Mouse (Mus musculus) intestine, embryonic 15.5 days (tissue): Measurements from ENCODE around the gene Atp2a2. TPM values are rescaled to one million over a fixed set of nuclear protein-coding genes. Genes with fewer than 3 reads are reported as not detected.

Source experiments
- ATAC-seq: fragments of 200-750 bp; cut with Nextera tagmentation; 2 replicates; pipeline ENCODE4 v1.8.0; 2017; ENCODE audit warnings: moderate TSS enrichment, moderate library complexity
- H3K27ac ChIP-seq: fragments of 300-500 bp; sonication (generic); 2 replicates; pipeline ENCODE4 v1.5.1; 2015; ENCODE audit warnings: mild to moderate bottlenecking, inconsistent platforms
- H3K27me3 ChIP-seq: fragments of 300-500 bp; sonication (generic); replicated peaks from 2 replicates; pipeline ENCODE4 v1.6.1; 2015; ENCODE audit warnings: inconsistent platforms
- H3K36me3 ChIP-seq: fragments of 300-500 bp; sonication (generic); 2 replicates; pipeline ENCODE4 v1.6.1; 2015; ENCODE audit warnings: inconsistent platforms
- H3K4me1 ChIP-seq: fragments of 300-500 bp; sonication (generic); replicated peaks from 2 replicates; pipeline ENCODE4 v1.6.1; 2015; ENCODE audit warnings: inconsistent platforms
- H3K4me2 ChIP-seq: fragments of 300-500 bp; sonication (generic); replicated peaks from 2 replicates; pipeline ENCODE4 v1.6.1; 2015; ENCODE audit warnings: mild to moderate bottlenecking, inconsistent platforms
- H3K4me3 ChIP-seq: fragments of 300-500 bp; sonication (generic); replicated peaks from 2 replicates; pipeline ENCODE4 v1.5.1; 2015; ENCODE audit warnings: inconsistent platforms
- H3K9ac ChIP-seq: fragments of 300-500 bp; sonication (generic); 2 replicates; pipeline ENCODE4 v1.6.1; 2015; ENCODE audit warnings: inconsistent platforms
- H3K9me3 ChIP-seq: fragments of 300-500 bp; sonication (generic); 2 replicates; pipeline ENCODE4 v1.6.1; 2016; ENCODE audit warnings: inconsistent platforms
- WGBS: fragments of 180-500 bp; shearing (Covaris S2); methylation state at CpG from one replicate; pipeline ENCODE4 v1.1.7; 2015; 5-methylcytosine and 5-hydroxymethylcytosine counted together
- polyA plus RNA-seq: library from polyadenylated mRNA; unstranded; fragments of >200 nt; fragmentation: Nextera tagmentation; extraction: Ambion mirVana; gene quantifications from 2 replicates; pipeline ENCODE4 v1.2.1, GENCODE M21; 2015

The Atp2a2 gene
- polyA plus RNA-seq, 1 experiment from 2014 or later: 33.8 TPM

DNA sequence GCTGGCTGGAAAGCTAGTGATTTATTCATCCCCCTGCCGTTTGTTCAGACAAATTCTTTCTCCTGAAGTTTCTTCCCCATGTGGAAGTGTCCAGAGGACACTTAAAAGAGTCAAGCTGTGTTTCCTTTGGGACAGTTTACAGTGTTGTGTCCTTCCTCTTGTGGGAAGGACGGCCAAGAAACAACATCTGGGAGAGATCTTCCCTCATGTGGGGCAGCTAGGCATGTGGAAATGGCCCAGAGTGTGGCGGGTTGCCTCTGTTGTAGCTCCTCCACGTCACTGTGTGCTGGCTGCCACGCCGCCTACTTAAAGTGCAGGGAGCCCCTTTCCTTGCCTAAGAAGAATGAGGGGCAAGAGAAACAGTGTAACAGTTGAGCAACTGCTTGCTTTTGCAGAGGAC lies 89.2 kb downstream of the Atp2a2 start:
- Histone ChIP-seq H3K4me1 (peaks cover 4% of the 10 kb centered on the region; the same call in 1 of the 2 replicates), H3K27ac (0 out of 2 replicates have a peak overlapping the region, but pooled peaks have one; percentile 23)
- WGBS: 31% methylated on average over 6 of the region's 6 CpGs

DNA sequence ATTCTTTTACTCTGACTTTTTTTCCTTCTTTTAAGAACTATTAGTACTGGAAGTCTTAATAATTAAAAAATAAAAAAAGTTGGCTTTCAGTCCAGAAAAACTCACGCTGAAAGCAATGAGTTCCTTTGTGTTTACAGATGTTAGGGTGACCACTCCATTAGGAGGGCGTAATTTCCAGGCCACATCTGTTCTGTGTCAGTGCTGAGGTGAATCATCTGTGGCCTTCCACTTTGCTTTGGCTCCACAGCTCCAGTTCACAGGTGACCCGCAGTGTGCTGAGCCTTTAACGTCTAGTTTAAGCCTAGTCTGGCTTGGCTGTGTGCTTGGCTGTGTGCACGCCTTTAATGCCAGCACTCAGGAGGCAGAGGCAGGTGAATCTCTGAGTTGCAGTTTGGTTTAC lies 90.1 kb downstream of the Atp2a2 start:
- no peaks in the 10 kb centered on the region for H3K9me3 ChIP-seq
- no peak overlapping the region for H3K9ac ChIP-seq
- H3K4me3 ChIP-seq: no peak overlapping the region
- ATAC-seq: no peak
- peaks cover 4% of the 10 kb centered on the region; the same call in 1 of the 2 replicates for H3K4me1 ChIP-seq
- H3K27me3 ChIP-seq: no peaks in the 10 kb centered on the region
- no peak overlapping the region for H3K27ac ChIP-seq
- no peak overlapping the region for H3K4me2 ChIP-seq
- H3K36me3 ChIP-seq: peaks cover 12% of the 10 kb centered on the region
- 59% methylated on average over 5 of the region's 5 CpGs for WGBS

More for the DNA sequence above, 89.2 kb downstream of the Atp2a2 start:
- Histone ChIP-seq H3K36me3 (peaks cover 6% of the 10 kb centered on the region), H3K27me3 (no peaks in the 10 kb centered on the region), H3K9me3 (no peaks in the 10 kb centered on the region), H3K9ac (no peak overlapping the region), H3K4me3 (no peak overlapping the region), H3K4me2 (no peak overlapping the region)
- peak; percentile 47; the same call in 1 of the 2 replicates for ATAC-seq

DNA sequence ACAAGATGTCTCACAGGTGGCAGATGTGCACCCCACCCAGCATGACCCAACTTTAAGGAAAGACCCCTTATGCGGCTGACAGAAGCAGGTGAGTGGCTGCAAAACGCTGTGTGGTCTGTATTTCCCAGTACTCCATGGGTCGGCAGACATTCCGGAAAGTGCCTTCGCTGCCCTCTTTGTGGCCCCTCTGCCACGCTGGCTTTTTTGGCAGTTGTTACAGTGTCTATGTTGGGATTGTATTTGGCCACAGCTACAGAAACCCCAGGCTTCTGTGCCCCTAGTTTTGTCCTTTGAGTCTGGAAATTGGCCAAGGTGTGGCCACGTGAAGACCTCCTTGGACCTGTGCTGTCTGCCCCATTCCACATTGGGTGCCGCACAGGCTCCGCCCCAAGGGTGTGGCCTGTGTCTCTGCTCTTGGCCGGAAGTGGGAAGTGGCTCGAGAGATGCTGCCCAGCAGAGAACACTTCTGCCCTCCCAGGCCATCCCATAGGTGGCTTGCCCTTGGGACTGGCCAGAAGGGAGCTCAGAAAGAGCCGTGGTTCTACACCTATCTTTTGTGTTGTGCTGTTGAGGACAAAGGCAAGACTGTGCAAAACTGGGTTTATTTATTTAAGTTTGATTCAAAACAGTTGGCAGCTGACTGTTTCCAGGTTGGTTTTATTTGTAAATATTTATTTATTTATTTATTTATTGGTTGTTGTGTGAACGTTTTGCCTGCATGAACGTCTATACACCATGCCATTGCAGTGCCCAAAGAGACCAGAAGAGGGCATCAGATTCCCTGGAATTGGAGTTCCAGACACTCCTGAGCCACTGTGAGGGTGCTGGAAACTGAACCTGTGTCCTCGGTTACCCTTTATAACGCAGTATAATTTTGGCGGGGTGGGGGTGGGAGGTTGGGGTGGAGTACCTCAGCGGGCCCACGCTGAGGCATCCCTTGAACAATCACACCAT lies 92.1 kb downstream of the Atp2a2 start:
- H3K4me2 ChIP-seq: no peak overlapping the region
- H3K9me3 ChIP-seq: no peaks in the 10 kb centered on the region
- peaks cover 28% of the 10 kb centered on the region for H3K36me3 ChIP-seq
- H3K27me3 ChIP-seq: no peaks in the 10 kb centered on the region
- H3K4me1 ChIP-seq: peaks cover 4% of the 10 kb centered on the region; the same call in 1 of the 2 replicates
- no peak for ATAC-seq
- no peak overlapping the region for H3K9ac ChIP-seq
- no peak overlapping the region for H3K27ac ChIP-seq
- WGBS: 90% methylated on average over 19 of the region's 19 CpGs
- no peak overlapping the region for H3K4me3 ChIP-seq

DNA sequence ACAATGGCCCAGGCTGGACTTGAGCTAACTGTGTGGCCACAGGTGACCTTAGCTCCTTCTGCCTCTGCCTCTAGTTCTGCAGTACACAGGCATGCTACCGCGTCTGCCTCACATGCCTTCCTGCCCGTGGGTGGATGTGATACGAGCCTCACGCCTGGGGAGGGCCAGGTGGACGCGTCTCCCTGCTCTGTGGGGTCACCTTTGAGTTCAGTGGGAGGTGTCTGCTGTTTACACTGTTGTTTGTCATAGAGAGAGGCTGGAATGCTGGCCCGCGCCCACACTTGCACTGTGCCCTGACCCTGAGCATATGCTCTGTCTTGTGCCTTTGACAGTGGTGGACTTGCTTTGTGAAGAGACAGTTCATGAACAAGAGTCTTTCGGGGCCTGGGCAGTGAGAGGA lies 96.5 kb downstream of the Atp2a2 start:
- Histone ChIP-seq H3K27ac (no peak overlapping the region), H3K9me3 (no peaks in the 10 kb centered on the region), H3K4me1 (peaks cover 3% of the 10 kb centered on the region), H3K4me3 (no peak overlapping the region), H3K9ac (no peak overlapping the region), H3K4me2 (no peak overlapping the region), H3K27me3 (no peaks in the 10 kb centered on the region), H3K36me3 (peaks cover 50% of the 10 kb centered on the region)
- ATAC-seq: no peak
- WGBS: 88% methylated on average over 10 of the region's 10 CpGs

Other genes with a start within 250 kb of the Atp2a2 start
- 3.0 and 3.2 TPM in 2 replicates for gene Tctn1, start 237.8 kb downstream of the Atp2a2 start, polyA plus RNA-seq
- 10.4 and 11.0 TPM in 2 replicates for gene Pptc7, start 217.9 kb downstream of the Atp2a2 start, polyA plus RNA-seq
- gene Rad9b, start 148.0 kb downstream of the Atp2a2 start, polyA plus RNA-seq: 8.6 and 9.2 TPM in 2 replicates
- 268 and 278 TPM in 2 replicates for gene Vps29, start 147.9 kb downstream of the Atp2a2 start, polyA plus RNA-seq
- 62.9 and 67.2 TPM in 2 replicates for gene Gpn3, start 130.3 kb downstream of the Atp2a2 start, polyA plus RNA-seq
- gene Fam216a, start 129.9 kb downstream of the Atp2a2 start, polyA plus RNA-seq: 44.0 and 48.0 TPM in 2 replicates
- 128 and 138 TPM in 2 replicates for gene Arpc3, start 110.3 kb downstream of the Atp2a2 start, polyA plus RNA-seq
- gene Anapc7, start 80.5 kb downstream of the Atp2a2 start, polyA plus RNA-seq: 35.2 and 38.3 TPM in 2 replicates
- 23.1 and 28.8 TPM in 2 replicates for gene Ift81, start 112.3 kb upstream of the Atp2a2 start, polyA plus RNA-seq
- 2.5 and 3.2 TPM in 2 replicates for gene P2rx7, start 141.7 kb upstream of the Atp2a2 start, polyA plus RNA-seq
- 38.2 and 39.6 TPM in 2 replicates for gene P2rx4, start 205.3 kb upstream of the Atp2a2 start, polyA plus RNA-seq